Mouse (Mus musculus) ES-E14 (cell line): Measurements from ENCODE around the gene Slc9a9.

Experiments used
- HCFC1 ChIP-seq: IDR thresholded peaks from 2 replicates; pipeline ENCODE4 v1.6.1; 2012; ENCODE audit warnings: low read length, inconsistent platforms, borderline replicate concordance; ENCODE audit not compliant: insufficient read depth
- ZNF384 ChIP-seq: IDR thresholded peaks from 2 replicates; pipeline ENCODE4 v1.6.1; 2012; ENCODE audit warnings: low read depth, low read length, inconsistent platforms

GRCm38 (mm10) chr9:95068466-95068865 is 398.8 kb downstream of the Slc9a9 start:
- TF ChIP-seq ZNF384 = no peak
- no peak for TF ChIP-seq HCFC1
